In genomic region chr12:37773681-37774357, GRCm38 (mm10) we compare ENCODE assay signal across 8 mouse cellular contexts. TPM values are rescaled to one million over a fixed set of nuclear protein-coding genes. Genes with fewer than 3 reads are reported as not detected.
DNase-seq lines count a peak whose midpoint lies in the region; ATAC-seq lines count a peak whose summit lies in the region.

No protein-coding gene starts in this region.

- no peaks in the 10 kb centered on the region for H3K27me3 ChIP-seq in embryonic facial prominence, embryonic 10.5 days (replicated peaks; ENCODE audit: low read depth, poor library complexity, severe bottlenecking)
- no peaks in the 10 kb centered on the region for H3K27me3 ChIP-seq in midbrain, embryonic 13.5 days

- H3K4me2 ChIP-seq in midbrain, embryonic 13.5 days (replicated peaks) = peak overlapping the region; percentile 46

- peak; percentile 40 for DNase-seq in 416B (ENCODE audit: low read depth)
- peak; percentile 71 for DNase-seq in Muller cell, postnatal 12 days (ENCODE audit: inconsistent ontology term)
- peak; percentile 16 for DNase-seq in embryonic facial prominence, embryonic 10.5 days (ENCODE audit: low spot score)
- DNase-seq in heart, postnatal 14 days = peak; percentile 6 to 43
- peak; percentile 13 for DNase-seq in layer of hippocampus, adult 9-11 months
- DNase-seq in natural killer cell, adult 2 months (ENCODE audit: low spot score in 2 of 2) = no peak

- no peak overlapping the region for H3K27ac ChIP-seq in embryonic facial prominence, embryonic 10.5 days (replicated peaks)
- peak overlapping the region; percentile 62 for H3K27ac ChIP-seq in midbrain, embryonic 13.5 days

- peaks cover 10% of the 10 kb centered on the region for H3K4me1 ChIP-seq in embryonic facial prominence, embryonic 10.5 days
- H3K4me1 ChIP-seq in midbrain, embryonic 13.5 days (replicated peaks) = peaks cover 7% of the 10 kb centered on the region; the same call in 1 of the 2 replicates

- 0 out of 2 replicates have a peak overlapping the region, but pooled peaks have one; percentile 32 for H3K4me3 ChIP-seq in embryonic facial prominence, embryonic 10.5 days
- H3K4me3 ChIP-seq in midbrain, embryonic 13.5 days (replicated peaks) = peak overlapping the region; percentile 33

- intact Hi-C loops in heart, postnatal 14 days (cut with DNase I) = loop anchor here (5.0 to 10.0 kb wide), 2 partner anchors 338 to 1721 kb away; no protein-coding TSS in a partner anchor

- no peaks in the 10 kb centered on the region for H3K9me3 ChIP-seq in embryonic facial prominence, embryonic 10.5 days
- no peaks in the 10 kb centered on the region for H3K9me3 ChIP-seq in midbrain, embryonic 13.5 days

- H3K9ac ChIP-seq in midbrain, embryonic 13.5 days (replicated peaks) = peak overlapping the region; percentile 5; the same call in 1 of the 2 replicates

- no peaks in the 10 kb centered on the region for H3K36me3 ChIP-seq in embryonic facial prominence, embryonic 10.5 days (replicated peaks)
- no peaks in the 10 kb centered on the region for H3K36me3 ChIP-seq in midbrain, embryonic 13.5 days

- WGBS in embryonic facial prominence, embryonic 10.5 days = 14% methylated on average over 8 of the region's 8 CpGs
- 7% methylated on average over 8 of the region's 8 CpGs for WGBS in midbrain, embryonic 13.5 days

- ATAC-seq in midbrain, embryonic 13.5 days = peak; percentile 95
- ATAC-seq in activated CD4-positive, CD25-positive, alpha-beta regulatory T cell, adult 4 months = no peak

RNA-seq across cellular contexts. Expression of gene Dgkb, which starts 43.7 kb away (rescaled TPM):
- 0.05 and 0.36 TPM in 2 replicates for polyA plus RNA-seq in embryonic facial prominence, embryonic 10.5 days (2016; fragmentation: Nextera tagmentation; extraction: Ambion mirVana)
- total RNA-seq in heart, postnatal 14 days (2021) = 1 to 10 TPM in 1 of 2 experiments, under 1 TPM in 1; 0.80 to 1.6 TPM
- polyA plus RNA-seq in midbrain, embryonic 13.5 days (2015; fragmentation: Nextera tagmentation; extraction: Ambion mirVana) = 2.1 and 2.8 TPM in 2 replicates
- under 1 TPM; 0.28 to 0.34 TPM for polyA plus RNA-seq in activated CD4-positive, CD25-positive, alpha-beta regulatory T cell, adult 4 months (2017; shearing (Covaris generic))

Comparison
In these comparisons a context has a peak if more than half of its experiments do, and no peak if none do; other contexts are left out.
1. DNase-seq: peak in 416B (single experiment), Muller cell, postnatal 12 days (single experiment), embryonic facial prominence, embryonic 10.5 days (single experiment), heart, postnatal 14 days (2 of 2) and layer of hippocampus, adult 9-11 months (single experiment); none in natural killer cell, adult 2 months (0 of 2).